Mouse (Mus musculus): Measurements from ENCODE around the gene Pheta1. TPM values are rescaled to one million over a fixed set of nuclear protein-coding genes. Genes with fewer than 3 reads are reported as not detected.

Pheta1 gene
- polyA plus RNA-seq, 1 experiment: 2.5 TPM

DNA sequence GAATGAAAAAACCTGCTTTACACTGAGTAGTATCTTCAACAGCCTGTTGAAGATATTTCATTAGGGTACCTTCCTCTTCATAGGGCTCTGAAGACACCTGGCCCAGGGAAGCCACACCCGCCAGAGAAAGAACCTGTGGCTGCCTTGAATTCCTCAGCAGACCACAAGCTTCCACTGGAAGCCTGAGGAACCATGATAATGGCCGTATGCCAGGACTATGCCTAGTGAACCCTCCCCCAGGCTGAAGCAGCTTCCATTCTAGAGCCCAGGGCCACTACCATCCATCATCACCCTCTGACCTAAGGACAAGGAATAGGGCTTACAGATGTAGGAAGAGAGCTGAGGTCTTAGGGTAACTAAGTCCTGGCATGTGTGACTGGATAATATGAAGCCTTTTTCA, 28.6 kb upstream of the Pheta1 start:
- 0 out of 2 replicates have a peak overlapping the region, but pooled peaks have one; percentile 11 for H3K27ac ChIP-seq (replicated peaks; ENCODE audit: low read depth, low read length)
- H3K4me1 ChIP-seq (ENCODE audit: control insufficient read depth, insufficient read depth, insufficient read length, low read length): peaks cover 36% of the 10 kb centered on the region
- H3K4me3 ChIP-seq (ENCODE audit: insufficient read depth, low read depth, low read length): no peak overlapping the region

DNA sequence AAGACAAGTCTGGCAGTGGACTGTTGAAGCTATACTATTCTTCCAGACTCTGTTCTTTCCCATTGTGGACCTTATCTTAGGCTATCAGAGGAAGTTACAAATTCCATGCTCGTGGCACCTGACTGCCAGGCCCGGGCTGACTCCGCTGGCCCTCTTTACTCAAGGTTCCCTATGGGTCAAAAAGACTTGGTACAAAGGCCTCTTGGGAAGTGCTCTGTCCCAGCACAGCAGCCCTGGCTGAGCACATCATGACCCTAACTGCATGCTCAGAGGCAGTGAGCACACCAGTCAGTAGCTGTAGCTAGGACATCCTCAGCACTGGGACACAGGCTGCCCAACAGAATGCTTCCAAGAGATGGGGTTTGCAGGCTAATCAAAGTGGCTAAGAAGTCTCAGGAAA, 28.1 kb upstream of the Pheta1 start:
- H3K4me1 ChIP-seq (ENCODE audit: control insufficient read depth, insufficient read depth, insufficient read length, low read length): peaks cover 40% of the 10 kb centered on the region
- no peak overlapping the region for H3K4me3 ChIP-seq (ENCODE audit: insufficient read depth, low read depth, low read length)
- H3K27ac ChIP-seq (replicated peaks; ENCODE audit: low read depth, low read length): no peak overlapping the region

DNA sequence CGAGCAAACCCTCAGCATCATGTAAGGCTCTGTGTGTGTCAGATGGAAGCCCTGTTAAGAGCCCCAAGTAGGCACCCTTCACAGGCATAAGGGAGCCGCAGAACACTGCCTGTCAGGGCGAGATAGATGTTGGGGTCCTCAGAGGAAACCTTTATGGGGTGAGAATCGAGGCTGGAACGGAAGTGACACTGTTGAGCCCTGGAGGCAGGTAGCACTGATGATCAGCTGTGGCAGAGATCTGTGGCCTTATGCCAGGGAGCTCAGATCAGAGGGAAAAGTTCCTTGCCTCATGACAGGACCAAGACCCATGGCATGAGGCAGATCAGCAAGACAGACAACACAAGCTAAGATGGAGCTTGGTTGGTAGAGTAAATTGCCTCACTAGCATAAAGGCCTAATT, 27.7 kb upstream of the Pheta1 start:
- Histone ChIP-seq H3K27ac (replicated peaks; ENCODE audit: low read depth, low read length) (no peak overlapping the region), H3K4me1 (ENCODE audit: control insufficient read depth, insufficient read depth, insufficient read length, low read length) (peaks cover 43% of the 10 kb centered on the region), H3K4me3 (ENCODE audit: insufficient read depth, low read depth, low read length) (no peak overlapping the region)

DNA sequence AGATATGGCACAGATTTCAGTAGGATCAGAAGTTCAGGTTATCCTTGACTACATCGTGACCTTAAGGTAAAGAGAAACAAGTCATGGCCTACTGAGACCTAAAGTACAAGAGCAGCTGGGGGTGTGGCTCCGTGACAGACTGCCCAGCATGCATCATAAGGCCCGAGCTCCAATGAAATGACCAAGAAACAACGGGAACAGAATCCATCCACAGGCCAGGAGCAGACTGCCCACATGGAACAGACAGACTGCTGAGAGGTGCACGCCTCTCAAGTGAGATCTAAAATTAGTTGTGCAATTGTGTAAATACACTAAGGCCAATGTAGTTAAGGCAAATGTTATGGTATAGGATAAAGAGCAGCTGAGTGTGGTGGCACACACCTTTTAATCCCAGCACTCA, 27.2 kb upstream of the Pheta1 start:
- Histone ChIP-seq H3K27ac (replicated peaks; ENCODE audit: low read depth, low read length) (no peak overlapping the region), H3K4me1 (ENCODE audit: control insufficient read depth, insufficient read depth, insufficient read length, low read length) (peaks cover 46% of the 10 kb centered on the region), H3K4me3 (ENCODE audit: insufficient read depth, low read depth, low read length) (no peak overlapping the region)

DNA sequence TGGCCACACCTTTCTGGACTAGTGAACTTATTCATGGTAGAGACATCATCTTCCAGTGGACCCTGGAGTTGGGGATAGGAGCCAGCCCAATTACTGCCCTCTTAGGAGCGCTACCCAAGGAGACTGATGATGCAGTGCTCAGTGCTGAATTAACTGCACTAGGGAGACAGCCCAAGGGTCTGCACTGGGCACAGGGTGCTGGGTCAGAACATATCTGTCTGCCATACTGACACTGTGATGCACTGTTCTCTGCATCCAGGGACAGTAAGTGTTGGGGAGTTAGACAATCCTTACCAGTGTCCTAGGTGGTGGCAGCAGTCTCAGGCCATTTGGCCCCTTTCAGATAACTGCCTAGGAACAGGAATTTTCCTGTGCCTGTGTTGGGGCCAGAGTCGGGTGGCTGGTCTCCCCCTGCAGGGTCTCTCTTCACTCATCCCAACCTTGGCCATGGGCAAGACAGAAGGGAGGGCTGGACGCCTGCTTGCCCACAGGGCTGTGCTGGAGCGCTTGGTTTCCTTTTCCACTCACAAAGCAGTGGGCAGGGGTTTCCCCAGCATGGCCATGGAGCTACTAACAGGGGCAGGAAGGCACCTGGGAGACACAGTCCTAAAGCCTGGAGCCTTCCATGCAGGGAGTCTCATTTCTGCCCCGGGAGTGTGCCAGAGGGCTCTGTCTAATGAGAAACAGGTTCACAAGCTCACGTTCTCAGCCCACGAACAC, 25.8 kb upstream of the Pheta1 start:
- H3K27ac ChIP-seq (replicated peaks; ENCODE audit: low read depth, low read length): peak overlapping the region; percentile 67
- no peak overlapping the region for H3K4me3 ChIP-seq (ENCODE audit: insufficient read depth, low read depth, low read length)
- peaks cover 54% of the 10 kb centered on the region for H3K4me1 ChIP-seq (ENCODE audit: control insufficient read depth, insufficient read depth, insufficient read length, low read length)

DNA sequence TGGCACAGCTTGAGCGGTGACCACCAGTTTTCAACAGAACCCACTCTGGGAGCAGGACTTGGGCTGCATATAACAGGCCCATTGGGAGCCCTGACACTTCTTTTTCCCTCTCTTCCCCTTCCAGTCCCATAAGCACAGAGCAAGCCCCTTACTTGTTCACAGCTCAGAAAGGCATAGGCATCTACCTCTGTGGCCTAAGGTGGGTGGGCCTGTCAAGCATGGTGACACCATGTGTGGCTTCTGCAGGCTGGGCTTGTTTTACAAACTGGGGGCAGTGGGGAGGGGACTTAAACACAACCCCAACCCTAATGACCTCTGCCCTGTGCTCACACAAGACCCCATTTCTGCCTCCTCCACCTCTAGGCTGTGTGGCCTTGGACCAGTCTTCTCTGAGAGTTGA, 25.1 kb upstream of the Pheta1 start:
- H3K4me1 ChIP-seq (ENCODE audit: control insufficient read depth, insufficient read depth, insufficient read length, low read length): peaks cover 58% of the 10 kb centered on the region
- no peak overlapping the region for H3K4me3 ChIP-seq (ENCODE audit: insufficient read depth, low read depth, low read length)
- H3K27ac ChIP-seq (replicated peaks; ENCODE audit: low read depth, low read length): peak overlapping the region; percentile 67

DNA sequence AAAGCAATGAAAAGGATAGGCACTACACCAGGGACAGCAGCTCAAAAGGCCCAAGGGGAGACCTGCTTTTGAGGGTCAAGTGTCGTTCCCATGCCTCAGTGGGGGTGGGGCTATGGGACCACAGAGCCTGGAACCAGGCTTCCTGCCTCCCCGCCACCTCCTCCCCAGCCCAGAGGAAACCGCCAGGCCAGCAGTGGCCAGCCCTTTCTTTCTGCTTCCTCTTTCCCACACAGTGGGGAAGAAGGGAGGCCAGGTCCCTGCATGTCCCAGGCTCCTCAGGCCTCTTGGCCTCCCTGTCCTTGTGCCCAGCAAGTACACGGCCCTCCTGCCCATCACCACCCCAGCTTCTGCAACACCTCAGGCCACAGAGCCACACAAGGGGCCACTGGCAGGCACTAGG, 24.7 kb upstream of the Pheta1 start:
- Histone ChIP-seq H3K4me1 (ENCODE audit: control insufficient read depth, insufficient read depth, insufficient read length, low read length) (peaks cover 58% of the 10 kb centered on the region), H3K4me3 (ENCODE audit: insufficient read depth, low read depth, low read length) (peak overlapping the region; percentile 1; the same call in 1 of the 2 replicates), H3K27ac (replicated peaks; ENCODE audit: low read depth, low read length) (peak overlapping the region; percentile 67)

DNA sequence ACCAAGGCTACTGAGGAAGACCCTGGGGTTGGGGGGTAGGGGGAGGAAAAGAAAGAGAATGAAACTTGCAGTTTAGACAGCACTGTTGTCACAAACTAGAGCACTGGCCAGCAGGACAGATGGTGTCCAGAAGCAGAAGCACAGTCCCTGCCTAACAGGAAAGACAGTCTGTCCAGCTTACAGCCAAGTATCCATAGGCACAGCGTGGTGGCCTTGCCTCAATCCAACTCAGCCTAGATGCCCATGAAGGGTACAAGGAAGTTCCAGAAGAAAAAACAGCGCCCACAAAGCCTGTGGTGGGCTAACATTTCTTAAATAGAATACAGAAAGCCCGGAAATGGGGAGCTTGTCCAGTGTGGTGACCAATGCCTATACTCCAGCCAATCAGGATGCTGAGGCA, 23.2 kb upstream of the Pheta1 start:
- no peak overlapping the region for H3K4me3 ChIP-seq (ENCODE audit: insufficient read depth, low read depth, low read length)

DNA sequence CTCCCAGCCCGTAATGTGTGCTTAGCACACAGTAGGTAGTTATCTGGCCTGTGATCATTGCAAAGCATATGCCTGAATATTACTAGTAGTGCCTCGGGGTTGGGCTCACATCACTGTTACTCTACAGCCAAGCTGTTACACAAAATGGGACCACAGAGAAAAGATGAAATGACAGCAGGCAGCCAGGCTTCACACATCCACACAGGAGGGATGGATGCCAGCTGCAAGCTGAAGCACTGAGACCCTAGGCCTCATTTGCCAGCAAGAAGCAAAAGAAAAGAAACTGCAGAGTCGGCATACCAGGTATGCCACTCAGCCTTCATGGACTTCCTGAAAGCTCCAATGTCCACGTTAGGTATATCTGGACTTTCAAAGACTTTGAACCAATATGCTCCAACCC, 20.9 kb upstream of the Pheta1 start:
- H3K27ac ChIP-seq (replicated peaks; ENCODE audit: low read depth, low read length): no peak overlapping the region
- peaks cover 58% of the 10 kb centered on the region for H3K4me1 ChIP-seq (ENCODE audit: control insufficient read depth, insufficient read depth, insufficient read length, low read length)
- H3K4me3 ChIP-seq (ENCODE audit: insufficient read depth, low read depth, low read length): no peak overlapping the region

More for the DNA sequence above, 23.2 kb upstream of the Pheta1 start:
- peak overlapping the region; percentile 15; the same call in 1 of the 2 replicates for H3K27ac ChIP-seq (replicated peaks; ENCODE audit: low read depth, low read length)
- H3K4me1 ChIP-seq (ENCODE audit: control insufficient read depth, insufficient read depth, insufficient read length, low read length): peaks cover 52% of the 10 kb centered on the region

DNA sequence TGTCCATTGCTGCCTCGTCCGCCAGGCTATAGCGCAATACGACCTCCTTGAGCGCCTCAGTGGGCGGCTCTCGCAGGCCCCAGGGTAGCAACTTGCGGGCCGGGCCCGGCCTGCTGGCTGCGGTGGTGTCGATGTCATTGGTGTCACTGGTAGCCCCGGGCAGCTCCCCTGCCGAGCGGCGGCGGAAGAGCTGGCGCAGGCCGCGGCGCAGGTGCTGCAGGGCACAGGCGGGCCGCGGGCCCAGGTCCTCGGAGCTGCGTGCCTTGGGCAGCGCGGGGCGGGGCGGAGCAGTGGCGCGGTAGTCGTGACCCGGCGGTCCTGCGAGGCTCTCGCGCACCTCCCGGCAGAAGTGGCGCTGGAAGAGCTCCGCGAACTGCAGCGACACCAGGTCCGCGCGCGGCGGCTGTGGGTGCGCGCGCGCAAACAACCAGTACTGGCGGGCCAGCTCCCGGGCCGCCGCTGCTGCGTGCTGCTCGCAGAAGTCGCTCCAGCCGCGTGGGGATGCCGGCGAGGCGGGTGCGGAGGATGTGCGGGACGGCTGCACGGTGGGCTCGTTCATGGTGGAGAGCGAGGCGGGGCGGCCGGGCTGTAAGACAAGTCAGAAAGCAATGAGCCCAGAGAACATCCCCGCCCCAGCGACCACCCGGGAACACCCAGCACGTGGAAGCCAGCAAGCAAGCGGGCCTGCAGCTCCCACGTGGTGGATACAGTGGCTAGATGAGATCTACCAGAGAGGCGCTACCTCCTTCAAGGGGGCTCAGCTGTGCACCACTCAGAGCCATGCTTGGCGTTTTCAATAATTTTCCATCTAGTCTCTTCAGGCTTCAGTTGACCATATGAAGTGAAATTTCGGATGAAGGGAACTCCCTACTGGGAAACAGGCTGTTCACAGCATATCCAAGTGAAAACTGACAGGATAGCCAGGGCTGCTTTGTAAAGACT, 20.0 kb upstream of the Pheta1 start:
- Histone ChIP-seq H3K27ac (replicated peaks; ENCODE audit: low read depth, low read length) (no peak overlapping the region), H3K4me1 (ENCODE audit: control insufficient read depth, insufficient read depth, insufficient read length, low read length) (peaks cover 54% of the 10 kb centered on the region), H3K4me3 (ENCODE audit: insufficient read depth, low read depth, low read length) (no peak overlapping the region)

DNA sequence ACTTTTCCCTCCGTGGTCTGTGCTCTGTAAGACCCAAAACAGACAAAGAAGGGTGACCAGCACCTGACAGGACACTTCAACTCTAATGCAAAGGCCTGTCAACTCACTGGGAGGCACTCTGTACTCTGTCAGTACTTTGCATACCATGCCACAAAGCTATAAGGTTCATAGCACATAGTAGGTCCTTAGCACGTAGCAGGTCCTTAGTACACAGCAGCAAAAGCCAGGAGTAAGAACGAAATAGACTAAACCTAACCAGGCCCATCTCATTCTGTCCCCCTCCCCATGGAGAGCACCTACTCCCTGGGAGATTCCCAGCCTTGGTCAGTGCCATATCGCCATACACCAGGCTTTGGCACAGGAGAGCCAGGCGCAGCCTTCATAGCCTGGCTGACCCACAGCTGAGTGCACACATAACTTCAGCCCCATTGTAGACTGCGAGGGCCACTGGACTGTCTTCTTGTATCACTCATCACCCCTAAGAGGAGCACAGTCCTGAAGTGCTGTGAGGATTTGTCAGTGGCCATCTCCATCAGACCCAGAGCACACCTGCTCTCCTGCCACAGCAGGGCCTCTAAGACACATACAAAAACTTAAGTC, 17.7 kb upstream of the Pheta1 start:
- H3K4me3 ChIP-seq (ENCODE audit: insufficient read depth, low read depth, low read length): no peak overlapping the region
- H3K27ac ChIP-seq (replicated peaks; ENCODE audit: low read depth, low read length): peak overlapping the region; percentile 17; the same call in 1 of the 2 replicates
- H3K4me1 ChIP-seq (ENCODE audit: control insufficient read depth, insufficient read depth, insufficient read length, low read length): peaks cover 35% of the 10 kb centered on the region

DNA sequence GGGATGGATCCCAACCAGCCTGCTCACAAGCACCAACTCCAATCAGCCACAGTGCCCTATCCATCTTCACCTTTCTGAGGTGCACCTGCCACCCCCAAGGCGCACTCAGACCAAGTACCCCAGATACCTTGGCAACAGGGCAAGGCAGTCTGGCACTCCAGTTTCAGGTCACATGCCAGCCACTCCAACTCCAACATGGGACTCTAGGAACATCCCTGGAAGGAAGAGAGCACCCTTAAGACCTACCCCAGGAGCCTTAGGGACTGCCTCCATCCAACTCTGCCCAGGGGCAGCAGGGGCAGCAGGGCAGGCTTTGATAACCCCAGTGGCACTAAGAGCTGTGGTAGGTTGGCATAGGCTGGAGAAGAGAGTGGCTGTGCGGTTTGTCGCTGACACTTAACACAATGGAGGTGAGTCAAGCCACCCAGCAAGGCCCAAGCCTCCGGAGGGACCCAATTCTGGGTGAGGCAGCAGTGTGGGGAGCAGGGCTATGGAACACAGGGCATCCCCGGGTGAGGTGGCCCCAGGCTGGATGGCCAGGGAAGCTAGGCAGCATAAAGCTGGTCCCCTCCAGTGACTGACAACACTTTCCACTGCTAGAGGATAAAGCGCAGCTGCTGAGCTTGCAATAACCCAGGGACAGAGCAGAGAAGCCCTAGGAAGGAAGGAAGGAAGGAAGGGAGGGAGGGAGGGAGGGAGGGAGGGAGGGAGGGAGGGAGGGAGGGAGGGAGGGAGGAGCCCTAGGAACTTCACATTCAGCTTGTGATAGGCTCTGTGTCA, 16.2 kb upstream of the Pheta1 start:
- Histone ChIP-seq H3K4me1 (ENCODE audit: control insufficient read depth, insufficient read depth, insufficient read length, low read length) (peaks cover 27% of the 10 kb centered on the region), H3K27ac (replicated peaks; ENCODE audit: low read depth, low read length) (peak overlapping the region; percentile 51), H3K4me3 (ENCODE audit: insufficient read depth, low read depth, low read length) (peak overlapping the region; percentile 98)

DNA sequence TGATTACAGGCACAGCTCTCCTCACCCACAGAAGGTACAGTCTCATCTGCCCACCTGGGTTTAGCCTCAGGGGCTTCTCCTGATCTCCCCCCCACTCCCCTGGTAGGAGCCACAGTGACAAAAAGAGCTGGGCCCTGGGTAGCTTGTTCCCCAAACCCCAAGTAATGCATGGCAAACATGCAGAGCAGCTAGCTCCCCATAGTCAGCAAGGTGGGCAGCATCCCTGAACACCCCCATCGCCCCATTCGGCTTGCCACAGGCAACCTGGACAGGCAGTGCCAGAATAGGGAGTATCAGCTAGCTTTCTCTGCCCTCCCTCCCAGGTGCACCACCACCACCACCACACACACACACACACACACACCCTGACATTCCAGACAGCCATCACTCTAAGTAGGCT, 15.6 kb upstream of the Pheta1 start:
- Histone ChIP-seq H3K4me3 (ENCODE audit: insufficient read depth, low read depth, low read length) (peak overlapping the region; percentile 98), H3K4me1 (ENCODE audit: control insufficient read depth, insufficient read depth, insufficient read length, low read length) (peaks cover 22% of the 10 kb centered on the region), H3K27ac (replicated peaks; ENCODE audit: low read depth, low read length) (peak overlapping the region; percentile 86)

DNA sequence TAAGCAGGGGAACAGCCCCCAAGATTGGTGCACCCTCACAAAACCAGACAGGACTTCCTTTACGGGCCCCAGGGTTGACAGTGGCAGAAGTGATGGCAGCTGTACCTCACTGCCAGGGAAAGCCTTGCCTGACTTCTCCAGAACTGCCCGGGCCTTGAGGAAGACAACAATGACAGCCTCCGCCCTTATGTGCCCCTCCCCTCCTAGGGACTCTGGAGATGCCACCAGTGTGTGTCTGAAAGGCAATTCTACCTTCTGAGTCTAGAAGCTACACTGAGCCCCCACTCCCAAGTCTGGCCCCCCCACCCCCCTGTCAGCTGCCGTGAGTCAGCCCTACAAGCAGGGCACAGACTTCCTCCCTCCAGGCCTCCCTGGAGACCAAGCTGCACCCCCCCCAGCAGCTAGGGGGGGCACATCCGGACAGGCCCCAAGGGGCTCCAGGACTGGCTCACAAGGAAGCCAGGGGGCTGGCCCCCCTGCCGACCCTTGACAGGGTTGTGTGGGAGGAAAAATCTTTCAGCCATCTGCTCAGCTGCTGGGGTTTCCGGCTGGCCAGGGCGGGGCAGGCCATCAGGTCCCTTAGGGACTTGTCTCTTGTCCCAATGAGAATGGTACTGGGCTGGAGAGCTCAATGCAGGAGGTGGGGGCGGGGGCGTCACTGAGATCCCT, 15.1 kb upstream of the Pheta1 start:
- Histone ChIP-seq H3K4me1 (ENCODE audit: control insufficient read depth, insufficient read depth, insufficient read length, low read length) (peaks cover 20% of the 10 kb centered on the region), H3K27ac (replicated peaks; ENCODE audit: low read depth, low read length) (peak overlapping the region; percentile 93), H3K4me3 (ENCODE audit: insufficient read depth, low read depth, low read length) (peak overlapping the region; percentile 98)
